Mouse (Mus musculus) liver, adult 2 months (tissue): ENCODE measurements around the gene Gucy2d.

ENCODE experiments used
- CTCF ChIP-seq: fragments of 200-500 bp; IDR thresholded peaks from 2 replicates; pipeline ENCODE4 v1.5.1; 2011; ENCODE audit warnings: low read depth, low read length, control low read depth
- POLR2A ChIP-seq: fragments of 200-500 bp; IDR thresholded peaks from 2 replicates; pipeline ENCODE4 v1.6.1; 2011; ENCODE audit warnings: low read length, control low read depth; ENCODE audit not compliant: insufficient read depth; ENCODE audit errors: extremely low read depth

- TF ChIP-seq POLR2A (no peak), CTCF (no peak)
These were observed 13.6 kb upstream of the Gucy2d start for GRCm38 (mm10) chr7:98426641-98427040.
